10 mouse cellular contexts compared by ENCODE assay signal in the genomic region with DNA sequence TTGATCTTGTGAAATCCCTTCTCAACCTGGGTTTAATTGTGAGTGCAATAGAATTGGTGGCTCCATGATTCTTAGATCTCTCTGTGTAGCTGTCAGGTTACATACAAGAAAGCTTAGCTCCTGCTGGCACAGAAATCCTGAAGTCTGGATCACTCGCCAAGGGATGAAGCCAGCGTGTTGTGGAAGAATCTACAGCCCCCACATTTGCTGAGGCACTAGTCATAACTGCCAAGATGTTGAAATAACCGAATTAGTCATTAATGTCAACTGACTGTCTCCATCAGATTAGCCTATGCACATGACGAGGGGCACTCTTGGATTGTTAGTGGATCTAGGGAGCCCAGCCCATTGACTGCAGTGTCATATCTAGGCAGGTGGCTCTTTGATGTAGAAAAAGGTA.
DNase-seq lines count a peak whose midpoint lies in the region; ATAC-seq and TF ChIP-seq lines count a peak whose summit lies in the region.
"Had no signal": no experiment of that assay in that cellular context is flagged by ENCODE, and none has a peak within 500 bp of the region (broad histone marks: within the 10 kb centered on the region; RNA-seq: fewer than 3 reads in every experiment).

No protein-coding gene starts in this region.

- TF ChIP-seq CTCF in lung, postnatal 0 days (IDR thresholded peaks at IDR 0.05), result no peak
- no peak for TF ChIP-seq CTCF in intestine, postnatal 0 days (IDR thresholded peaks at IDR 0.05; ENCODE audit: low read depth)

- 64% methylated on average over 4 of the region's 4 CpGs for WGBS in lung, postnatal 0 days
- WGBS in intestine, postnatal 0 days, result 66% methylated on average over 4 of the region's 4 CpGs

- ATAC-seq in frontal cortex, adult (ENCODE audit: low TSS enrichment), result peak; percentile 89
- ATAC-seq in lung, postnatal 0 days, result no peak
- ATAC-seq in intestine, postnatal 0 days, result no peak
- ATAC-seq: inflammation-experienced regulatory T-cells, adult 6 months had no signal

- H3K27ac ChIP-seq in lung, postnatal 0 days (ENCODE audit: low read length), result no peak overlapping the region
- H3K27ac ChIP-seq in intestine, postnatal 0 days (ENCODE audit: low read depth, low read length), result no peak overlapping the region
- H3K27ac ChIP-seq: lung, embryonic 15.5 days had no signal

- H3K4me1 ChIP-seq in lung, postnatal 0 days (ENCODE audit: insufficient read depth, low read depth, low read length), result no peaks in the 10 kb centered on the region
- H3K4me1 ChIP-seq in intestine, postnatal 0 days (replicated peaks; ENCODE audit: control insufficient read depth, insufficient read depth, low read length), result no peaks in the 10 kb centered on the region
- H3K4me1 ChIP-seq: lung, embryonic 15.5 days had no signal

- DNase-seq in frontal cortex, postnatal 14 days (ENCODE audit: low spot score in 2 of 2), result no peak
- peak; percentile 56 for DNase-seq in lung, postnatal 0 days (ENCODE audit: low spot score)
- no peak for DNase-seq in lung, postnatal 10 days
- peak; percentile 33 for DNase-seq in adipocyte (ENCODE audit: low spot score)
- peak; percentile 8 to 11 for DNase-seq in layer of hippocampus, postnatal 36 days
- DNase-seq in embryo, embryonic 10.5 days (ENCODE audit: low spot score), result no peak

- H3K9me3 ChIP-seq in lung, postnatal 0 days (ENCODE audit: low read length), result no peaks in the 10 kb centered on the region
- no peaks in the 10 kb centered on the region for H3K9me3 ChIP-seq in intestine, postnatal 0 days (ENCODE audit: control insufficient read depth)
- H3K9me3 ChIP-seq: lung, embryonic 15.5 days had no signal

- no peak for TF ChIP-seq EP300 in lung, postnatal 0 days (IDR thresholded peaks at IDR 0.05)

- H3K4me2 ChIP-seq in lung, postnatal 0 days (replicated peaks; ENCODE audit: low read depth, low read length), result no peak overlapping the region
- no peak overlapping the region for H3K4me2 ChIP-seq in intestine, postnatal 0 days (replicated peaks; ENCODE audit: low read depth)
- H3K4me2 ChIP-seq: lung, embryonic 15.5 days had no signal

- H3K9ac ChIP-seq in lung, postnatal 0 days (replicated peaks; ENCODE audit: low read depth), result no peak overlapping the region
- H3K9ac ChIP-seq in intestine, postnatal 0 days (ENCODE audit: low read depth, low read length), result no peak overlapping the region
- H3K9ac ChIP-seq: lung, embryonic 15.5 days had no signal

- H3K27me3 ChIP-seq in lung, postnatal 0 days (replicated peaks; ENCODE audit: insufficient read depth, low read length), result no peaks in the 10 kb centered on the region
- H3K27me3 ChIP-seq in intestine, postnatal 0 days (replicated peaks; ENCODE audit: control insufficient read depth, insufficient read depth, low read length), result no peaks in the 10 kb centered on the region
- H3K27me3 ChIP-seq: lung, embryonic 15.5 days had no signal

- H3K36me3 ChIP-seq in lung, postnatal 0 days (ENCODE audit: insufficient read depth, low read length), result no peaks in the 10 kb centered on the region
- no peaks in the 10 kb centered on the region for H3K36me3 ChIP-seq in intestine, postnatal 0 days (ENCODE audit: control insufficient read depth, insufficient read depth)
- H3K36me3 ChIP-seq: lung, embryonic 15.5 days had no signal

- H3K4me3 ChIP-seq in lung, postnatal 0 days (ENCODE audit: low read depth, low read length), result no peak overlapping the region
- no peak overlapping the region for H3K4me3 ChIP-seq in intestine, postnatal 0 days (ENCODE audit: low read depth, low read length)
- H3K4me3 ChIP-seq: lung, embryonic 15.5 days had no signal

Comparison
In these comparisons a context has a peak if more than half of its experiments do, and no peak if none do; other contexts are left out.
1. DNase-seq: peak in lung, postnatal 0 days (single experiment), adipocyte (single experiment) and layer of hippocampus, postnatal 36 days (2 of 2); none in frontal cortex, postnatal 14 days (0 of 2), lung, postnatal 10 days (single experiment) and embryo, embryonic 10.5 days (single experiment).